Mouse (Mus musculus) left cerebral cortex, adult 8-10 months (tissue): ENCODE data around the gene Ak2. TPM values are rescaled to one million over a fixed set of nuclear protein-coding genes. Genes with fewer than 3 reads are reported as not detected.

Experiments used
- DNase-seq, 2 experiments: peaks; one replicate each; pipeline ENCODE4 v3.0.0; 2022; ENCODE audit warnings: low spot score in 2 of 2
- total RNA-seq, 4 experiments: library from RNA; stranded (reverse); gene quantifications; 2 replicates each; pipeline ENCODE4 v1.2.4; 2022

Ak2 gene
- total RNA-seq, 4 experiments from 2014 or later, result 23.4 to 28.1 (median 25.2) TPM

GRCm38 (mm10) chr4:128971065-128971694 lies 20.6 kb upstream of the Ak2 start:
- DNase-seq, result peak in 1 of 2 experiments; percentile 59

DNA sequence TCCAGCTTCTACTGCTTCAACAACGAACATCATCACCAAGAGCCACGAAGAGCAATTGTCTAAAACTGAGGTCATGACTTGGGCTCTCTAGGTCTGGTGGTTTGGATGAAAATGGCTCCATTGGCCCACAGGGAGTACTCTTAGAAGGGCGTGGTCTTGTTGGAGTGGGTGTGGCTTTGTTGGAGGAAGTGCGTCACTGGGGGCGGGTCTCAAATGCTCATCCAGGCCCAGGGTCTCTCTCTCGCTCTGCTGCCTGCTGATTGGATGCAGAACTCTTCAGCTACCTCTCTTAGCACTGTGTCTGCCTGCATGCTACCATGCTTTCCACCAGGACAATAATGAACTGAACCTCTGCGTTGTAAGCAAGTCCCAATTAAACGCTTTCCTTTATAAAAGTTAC lies 17.1 kb upstream of the Ak2 start:
- DNase-seq, result no peak

- no peak for DNase-seq
Observed at GRCm38 (mm10) chr4:128976577-128976976, 15.2 kb upstream of the Ak2 start.

DNA sequence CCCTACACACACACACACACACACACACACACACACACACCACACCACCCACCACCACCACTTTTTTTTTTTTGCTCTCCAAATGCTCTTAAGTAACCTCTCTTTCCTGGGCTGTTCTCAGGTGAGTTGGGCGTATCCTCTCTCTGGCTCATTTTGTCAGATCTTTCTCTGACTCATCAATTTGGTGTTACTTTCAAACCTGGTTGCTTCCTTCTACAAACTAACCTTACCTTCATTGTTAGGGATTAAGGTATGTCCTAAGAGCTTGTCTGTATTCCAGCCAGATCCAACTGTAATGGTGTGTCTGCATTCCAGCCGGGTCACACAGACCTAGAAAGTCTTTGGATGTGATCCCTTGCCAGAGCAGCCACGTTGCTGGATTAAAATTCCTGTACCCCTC lies 14.5 kb upstream of the Ak2 start:
- no peak for DNase-seq

- no peak for DNase-seq
Observed at GRCm38 (mm10) chr4:128978634-128979033, 13.1 kb upstream of the Ak2 start.

DNA sequence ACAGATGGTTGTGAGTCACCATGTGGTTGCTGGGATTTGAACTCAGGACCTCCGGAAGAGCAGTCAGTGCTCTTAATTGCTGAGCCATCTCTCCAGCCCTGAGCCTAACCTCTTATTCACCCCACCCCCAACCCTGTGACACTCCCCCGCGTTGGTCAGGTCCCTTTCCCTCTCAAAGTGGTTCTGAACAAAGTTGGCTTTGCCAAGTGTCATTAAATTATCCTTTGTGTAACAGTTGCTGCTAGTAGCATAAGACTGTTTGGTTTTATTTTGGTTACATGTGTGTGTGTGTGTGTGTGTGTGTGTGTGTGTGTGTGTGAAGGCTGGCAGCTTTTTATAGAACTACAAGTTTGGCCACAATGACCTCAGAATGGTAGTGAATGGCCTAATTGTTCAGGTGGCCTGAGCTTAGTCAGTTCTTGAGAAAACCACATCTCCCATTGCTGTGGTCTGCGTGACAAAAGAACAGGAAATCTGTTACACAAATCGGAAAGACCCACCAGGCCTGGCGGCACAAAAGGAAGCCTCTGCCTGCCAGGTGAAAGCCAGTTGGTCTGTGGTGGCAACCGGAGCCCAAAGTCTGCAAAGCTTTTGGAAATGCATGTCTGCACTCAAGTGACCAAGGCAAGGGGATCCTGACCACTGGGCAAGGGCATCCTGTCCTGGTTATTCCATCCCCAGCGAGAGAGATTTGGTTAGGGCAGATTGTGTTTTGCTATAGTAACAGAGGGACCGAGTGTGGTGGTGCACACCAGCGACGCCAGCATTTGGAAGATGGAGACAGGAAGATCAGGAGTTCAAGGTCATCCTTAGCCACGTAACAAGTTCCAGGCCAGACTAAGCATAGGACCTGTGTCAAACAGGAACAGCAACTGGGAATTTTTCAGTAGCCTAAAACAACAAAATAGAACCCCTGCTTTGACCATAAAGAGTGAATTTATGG lies 10.6 kb upstream of the Ak2 start:
- no peak for DNase-seq

DNA sequence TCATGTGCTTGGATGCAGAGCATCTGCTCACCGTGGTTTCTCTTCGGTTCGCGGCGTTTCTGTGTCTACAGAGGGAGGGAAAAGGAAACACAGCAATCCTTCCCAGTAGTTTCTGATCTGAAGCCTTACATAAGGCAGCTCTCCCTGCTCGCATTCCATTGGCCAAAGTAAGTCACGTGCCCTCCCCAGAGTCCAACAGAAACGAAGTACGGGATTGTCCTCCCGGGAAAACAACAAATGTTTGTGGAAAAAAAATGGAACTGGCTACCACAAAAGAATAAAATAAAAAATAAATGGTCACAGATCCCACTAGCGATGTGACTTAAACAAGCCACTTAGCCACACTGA lies 10.0 kb upstream of the Ak2 start:
- no peak for DNase-seq

DNA sequence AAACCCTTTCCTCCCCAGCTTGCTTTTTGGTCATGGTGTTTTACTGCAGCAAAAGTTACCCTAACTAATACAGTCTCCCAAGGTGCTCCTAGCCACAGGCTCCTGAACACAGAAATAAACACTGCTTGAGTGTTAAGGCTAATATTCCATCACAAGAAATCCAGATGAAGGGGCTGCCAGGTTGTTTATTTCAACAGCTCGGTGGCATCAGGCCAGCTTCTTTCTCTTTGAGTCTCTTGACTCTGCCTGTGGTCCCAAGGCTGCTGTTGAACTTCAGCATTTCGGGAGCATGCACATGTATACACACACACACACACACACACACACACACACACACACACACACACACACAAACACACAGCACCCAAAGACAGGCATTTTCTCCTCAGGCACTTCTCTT lies 8.6 kb upstream of the Ak2 start:
- no peak for DNase-seq

DNA sequence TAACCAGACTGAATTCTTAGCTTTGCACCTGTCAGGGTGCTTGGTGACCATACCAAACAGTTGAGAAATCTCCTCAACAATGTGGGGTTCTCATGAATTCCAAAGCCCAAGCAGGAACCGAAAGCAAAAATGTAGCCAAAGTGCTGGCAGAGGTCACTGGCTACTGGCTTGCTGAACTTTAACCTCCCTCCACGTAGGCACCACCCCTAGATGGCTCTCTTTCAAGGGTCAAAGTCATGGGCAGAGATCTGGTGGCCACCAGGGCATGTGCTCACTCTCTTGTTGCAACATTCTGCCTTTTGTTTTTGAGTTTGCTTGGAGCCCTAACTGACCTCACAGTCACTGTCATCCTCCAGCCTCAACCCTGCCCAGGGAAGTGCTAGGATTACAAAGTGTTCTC lies 8.1 kb upstream of the Ak2 start:
- no peak for DNase-seq

DNA sequence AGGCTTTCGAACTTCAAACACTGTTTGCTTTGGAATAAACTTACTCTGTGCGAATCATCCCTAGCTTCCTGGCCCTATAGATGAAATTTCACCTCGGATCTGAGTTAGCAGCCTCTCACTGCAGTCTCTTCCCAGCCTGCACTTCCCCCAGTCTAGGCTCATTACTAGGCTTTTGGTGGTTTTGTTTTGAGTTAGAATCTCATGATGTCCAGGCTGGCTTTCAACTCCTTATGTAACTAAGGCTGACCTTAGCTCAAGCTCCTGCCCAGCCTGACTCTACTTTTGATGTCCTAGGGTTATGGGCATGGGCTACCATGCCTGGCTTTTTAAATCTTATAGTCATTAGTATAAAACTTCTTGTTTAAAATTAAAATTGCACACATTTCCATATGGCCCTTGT lies 7.2 kb upstream of the Ak2 start:
- no peak for DNase-seq

- DNase-seq, result no peak
Observed at GRCm38 (mm10) chr4:128988911-128989310, 2.8 kb upstream of the Ak2 start.

DNA sequence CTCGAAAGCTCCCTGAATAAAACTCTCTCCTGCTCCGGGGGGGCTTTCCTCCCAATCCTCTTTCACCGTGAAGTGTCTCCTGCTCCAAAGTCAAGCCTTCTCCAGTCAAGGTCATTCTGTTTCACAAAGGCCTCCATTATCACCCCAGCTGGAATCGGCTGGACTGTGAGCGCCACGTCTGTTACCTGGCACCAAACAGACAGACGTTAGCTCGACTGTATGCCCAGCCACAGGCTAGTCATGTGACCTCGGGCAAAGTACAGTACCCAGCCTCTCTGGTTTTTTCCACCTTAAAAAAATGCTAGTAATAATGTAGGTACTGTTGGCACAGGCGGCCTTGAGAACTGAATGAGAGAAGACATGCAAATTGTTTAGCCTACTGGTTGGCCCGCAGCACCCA lies 2.1 kb upstream of the Ak2 start:
- no peak for DNase-seq

GRCm38 (mm10) chr4:128992176-128992575 lies 418 bp downstream of the Ak2 start:
- DNase-seq, result no peak

- DNase-seq, result peak; percentile 90 to 99
Observed at GRCm38 (mm10) chr4:128993025-128993662, 1.4 kb downstream of the Ak2 start.

GRCm38 (mm10) chr4:128993675-128994074 lies 1.9 kb downstream of the Ak2 start:
- no peak for DNase-seq

- DNase-seq, result no peak
Observed at GRCm38 (mm10) chr4:128995238-128995637, 3.5 kb downstream of the Ak2 start.

DNA sequence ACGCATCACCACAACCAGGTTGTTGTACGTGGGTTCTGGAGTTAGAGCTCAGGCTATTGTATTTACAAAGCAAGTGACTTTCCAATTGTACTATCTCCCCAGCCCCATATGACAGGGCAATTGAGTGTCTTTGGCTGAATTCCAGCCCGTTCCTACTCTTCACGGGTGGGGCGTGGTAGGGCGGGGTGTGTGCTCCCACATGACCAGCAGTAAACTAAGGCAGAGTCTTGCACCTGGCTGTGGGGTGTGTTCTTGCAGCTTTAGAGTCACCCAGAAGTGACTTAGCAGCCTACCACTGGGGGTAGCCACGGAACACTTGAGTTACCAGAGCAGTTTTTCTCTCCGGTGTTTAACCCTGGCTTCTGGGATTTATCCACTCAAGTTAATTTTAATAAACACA lies 5.5 kb downstream of the Ak2 start:
- no peak for DNase-seq

GRCm38 (mm10) chr4:128998401-128998800 lies 6.6 kb downstream of the Ak2 start:
- DNase-seq, result no peak

DNA sequence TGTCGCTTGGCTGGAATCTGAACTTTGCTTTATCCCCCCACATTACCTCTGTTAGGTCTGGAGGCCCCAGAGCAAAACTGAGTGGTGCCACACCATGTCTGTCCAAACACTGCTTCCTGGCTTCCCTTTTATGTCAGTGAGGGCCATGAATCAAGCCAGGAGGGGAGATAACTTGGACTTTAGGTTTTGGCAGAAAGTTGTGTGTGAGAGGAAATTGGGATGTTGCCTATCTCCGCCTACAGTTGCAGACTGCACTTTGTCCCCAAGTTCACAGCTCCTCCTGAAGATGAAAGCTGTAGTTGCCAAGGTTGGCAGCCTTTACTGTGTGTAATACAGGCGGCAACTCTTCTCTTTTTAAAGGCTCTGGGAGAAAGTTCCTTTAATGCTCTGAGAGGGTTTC lies 9.0 kb downstream of the Ak2 start:
- DNase-seq, result no peak

DNA sequence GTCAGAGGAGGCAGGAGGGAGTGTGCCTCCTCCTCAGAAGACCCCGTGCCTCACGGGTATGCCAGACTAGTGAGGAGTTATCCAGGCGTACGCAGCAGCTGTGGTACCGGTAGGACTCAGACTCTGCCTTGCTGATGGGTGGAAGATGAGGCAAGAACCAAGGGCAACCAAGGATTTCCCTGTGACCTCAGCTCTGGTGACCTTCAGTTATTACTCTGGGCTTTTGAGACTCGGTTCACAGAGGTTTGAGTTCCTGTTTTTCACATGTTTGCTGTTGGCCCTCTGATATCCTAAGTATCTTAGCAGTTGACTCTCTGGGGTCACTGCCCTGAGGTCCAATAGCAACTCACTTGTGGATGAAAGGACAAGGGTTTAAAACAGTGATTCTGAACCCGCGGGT lies 12.0 kb downstream of the Ak2 start:
- no peak for DNase-seq

DNA sequence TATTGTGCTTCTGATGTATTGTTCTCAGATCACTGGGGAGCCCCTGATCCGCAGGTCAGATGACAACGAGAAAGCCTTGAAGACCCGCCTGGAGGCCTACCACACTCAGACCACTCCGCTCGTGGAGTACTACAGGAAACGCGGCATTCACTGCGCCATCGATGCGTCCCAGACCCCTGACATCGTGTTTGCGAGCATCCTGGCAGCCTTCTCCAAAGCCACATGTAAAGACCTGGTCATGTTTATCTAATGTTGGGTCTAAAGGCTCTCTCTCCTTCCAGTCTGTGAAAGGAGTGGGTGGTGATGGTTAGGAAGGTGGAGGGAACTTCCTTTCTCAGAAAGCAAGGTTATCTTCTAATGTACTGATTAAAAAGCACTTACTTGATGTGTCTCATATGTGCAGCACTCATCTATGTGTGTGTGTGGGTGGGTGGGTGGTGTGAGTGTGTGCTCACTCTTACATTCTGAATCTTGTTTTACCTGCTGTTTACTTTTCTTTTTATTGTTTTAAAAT lies 16.3 kb downstream of the Ak2 start:
- DNase-seq, result no peak

DNA sequence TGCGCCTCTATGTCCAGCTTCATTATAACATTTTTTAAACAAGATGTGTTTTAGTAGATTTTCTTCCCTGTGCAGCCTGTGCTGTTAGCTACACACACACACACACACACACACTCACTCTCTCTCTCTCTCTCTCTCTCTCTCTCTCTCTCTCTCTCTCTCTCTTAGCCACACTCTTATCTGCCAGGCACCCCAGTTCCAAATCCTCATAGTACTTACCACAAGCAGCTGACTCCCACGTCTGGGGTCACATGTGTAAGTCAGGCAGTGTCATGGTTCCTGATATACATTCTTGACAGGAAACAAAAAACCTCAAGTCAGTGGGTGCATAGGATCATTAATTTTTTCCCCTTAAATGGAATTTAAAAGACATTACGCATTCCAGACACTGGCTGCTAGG lies 16.9 kb downstream of the Ak2 start:
- DNase-seq, result no peak
